ENCODE assay signal across 8 mouse cellular contexts in the genomic region with DNA sequence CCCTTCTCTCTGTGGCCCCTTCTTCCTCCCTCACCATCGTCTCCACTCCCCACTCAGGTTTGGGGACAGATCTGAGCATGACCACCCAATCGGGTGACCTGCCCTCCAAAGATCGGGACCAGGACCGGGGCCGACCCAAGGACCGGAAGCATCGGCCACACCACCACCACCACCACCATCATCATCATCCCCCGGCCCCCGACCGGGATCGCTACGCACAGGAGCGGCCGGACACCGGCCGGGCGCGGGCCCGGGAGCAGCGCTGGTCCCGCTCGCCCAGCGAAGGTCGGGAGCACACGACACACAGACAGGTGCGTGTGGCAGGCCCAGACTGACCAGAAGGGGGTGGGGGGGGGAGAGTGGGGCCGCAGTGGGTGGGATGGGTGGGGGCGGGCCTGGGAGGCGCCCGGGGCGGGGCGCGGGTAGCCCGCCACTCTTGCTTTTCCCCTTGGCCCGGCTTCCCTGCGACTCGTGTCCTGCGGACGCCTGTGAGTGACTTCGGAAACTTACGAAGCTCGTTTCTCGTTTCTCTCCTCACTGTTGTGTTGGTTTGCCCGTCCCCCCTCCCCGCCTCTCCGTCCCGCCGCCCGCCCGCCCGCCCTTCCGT. TPM values are rescaled to one million over a fixed set of nuclear protein-coding genes. Genes with fewer than 3 reads are reported as not detected.
DNase-seq lines count a peak whose midpoint lies in the region; ATAC-seq and TF ChIP-seq lines count a peak whose summit lies in the region.

No protein-coding gene starts in this region.

- no peak for TF ChIP-seq CTCF in lung, embryonic 14.5 days (IDR thresholded peaks at IDR 0.05; ENCODE audit: low read depth)

- peaks cover 5% of the 10 kb centered on the region; the same call in 1 of the 2 replicates for H3K4me1 ChIP-seq in lung, embryonic 14.5 days (ENCODE audit: insufficient read depth)
- H3K4me1 ChIP-seq in midbrain, embryonic 13.5 days (replicated peaks), result peaks cover 40% of the 10 kb centered on the region

- peak; percentile 75 for DNase-seq in lung, embryonic 14.5 days
- DNase-seq in lung, postnatal 36 days, result no peak
- peak; percentile 61 for DNase-seq in cerebellum, adult 8-10 months
- peak; percentile 61 for DNase-seq in kidney, postnatal 10 days
- DNase-seq in thymus, postnatal 0 days (ENCODE audit: low spot score), result peak; percentile 29
- no peak for DNase-seq in ovary, adult 18-20 months (ENCODE audit: low spot score)

- peak overlapping the region; percentile 53 for H3K4me3 ChIP-seq in lung, embryonic 14.5 days (ENCODE audit: low read depth, low read length)
- H3K4me3 ChIP-seq in midbrain, embryonic 13.5 days (replicated peaks), result peak overlapping the region; percentile 50

- H3K9me3 ChIP-seq in lung, embryonic 14.5 days (ENCODE audit: low read depth, low read length), result no peaks in the 10 kb centered on the region
- no peaks in the 10 kb centered on the region for H3K9me3 ChIP-seq in midbrain, embryonic 13.5 days

- WGBS in lung, embryonic 14.5 days, result under 1% methylated on average over 49 of the region's 52 CpGs
- WGBS in midbrain, embryonic 13.5 days, result 0% methylated on average over 52 of the region's 52 CpGs

- peak overlapping the region; percentile 81 for H3K4me2 ChIP-seq in lung, embryonic 14.5 days
- H3K4me2 ChIP-seq in midbrain, embryonic 13.5 days (replicated peaks), result peak overlapping the region; percentile 86

- peak overlapping the region; percentile 76 for H3K9ac ChIP-seq in lung, embryonic 14.5 days
- H3K9ac ChIP-seq in midbrain, embryonic 13.5 days (replicated peaks), result peak overlapping the region; percentile 78

- H3K36me3 ChIP-seq in lung, embryonic 14.5 days (ENCODE audit: insufficient read depth), result no peaks in the 10 kb centered on the region
- peaks cover 6% of the 10 kb centered on the region; the same call in 1 of the 2 replicates for H3K36me3 ChIP-seq in midbrain, embryonic 13.5 days

- no peaks in the 10 kb centered on the region for H3K27me3 ChIP-seq in lung, embryonic 14.5 days (ENCODE audit: insufficient read depth, low read length)
- no peaks in the 10 kb centered on the region for H3K27me3 ChIP-seq in midbrain, embryonic 13.5 days

- ATAC-seq in lung, embryonic 14.5 days (ENCODE audit: insufficient read depth), result peak; percentile 52
- ATAC-seq in granulocyte monocyte progenitor cell, adult 5-6 weeks (replicated peaks; ENCODE audit: poor library complexity, severe bottlenecking), result peak; percentile 18; the same call in 1 of the 2 replicates
- ATAC-seq in midbrain, embryonic 13.5 days, result peak; percentile 12

- peak overlapping the region; percentile 94 for H3K27ac ChIP-seq in lung, embryonic 14.5 days (ENCODE audit: low read depth)
- H3K27ac ChIP-seq in midbrain, embryonic 13.5 days, result peak overlapping the region; percentile 91

RNA-seq across cellular contexts. Expression of a gene that starts 24.0 kb away (rescaled TPM):
- polyA plus RNA-seq in lung, embryonic 14.5 days (2014; fragmentation: Nextera tagmentation; extraction: Ambion mirVana), result 81.7 and 83.8 TPM in 2 replicates
- 33.3 and 44.1 TPM in 2 replicates for total RNA-seq in granulocyte monocyte progenitor cell, adult 5-6 weeks (2014; fragmentation: Nextera tagmentation)
- total RNA-seq in granulocyte monocyte progenitor cell, adult 5-6 weeks (2017), result 40.7 and 47.6 TPM in 2 replicates
- 20.0 and 26.3 TPM in 2 replicates for polyA plus RNA-seq in midbrain, embryonic 13.5 days (2015; fragmentation: Nextera tagmentation; extraction: Ambion mirVana)
- polyA plus RNA-seq in thymus, postnatal 0 days (2015; fragmentation: Nextera tagmentation; extraction: Ambion mirVana), result 76.9 and 86.0 TPM in 2 replicates

RNA-seq across cellular contexts. Expression of a gene that starts 47.4 kb away (rescaled TPM):
- 66.1 and 68.6 TPM in 2 replicates for polyA plus RNA-seq in lung, embryonic 14.5 days (2014; fragmentation: Nextera tagmentation; extraction: Ambion mirVana)
- total RNA-seq in granulocyte monocyte progenitor cell, adult 5-6 weeks (2014; fragmentation: Nextera tagmentation), result 76.9 and 123 TPM in 2 replicates
- 73.8 and 95.9 TPM in 2 replicates for total RNA-seq in granulocyte monocyte progenitor cell, adult 5-6 weeks (2017)
- polyA plus RNA-seq in midbrain, embryonic 13.5 days (2015; fragmentation: Nextera tagmentation; extraction: Ambion mirVana), result 50.1 and 55.7 TPM in 2 replicates
- 50.0 and 51.5 TPM in 2 replicates for polyA plus RNA-seq in thymus, postnatal 0 days (2015; fragmentation: Nextera tagmentation; extraction: Ambion mirVana)

RNA-seq across cellular contexts. Expression of a gene that starts 49.0 kb away (rescaled TPM):
- polyA plus RNA-seq in lung, embryonic 14.5 days (2014; fragmentation: Nextera tagmentation; extraction: Ambion mirVana), result 29.8 and 33.8 TPM in 2 replicates
- 92.9 and 98.1 TPM in 2 replicates for total RNA-seq in granulocyte monocyte progenitor cell, adult 5-6 weeks (2014; fragmentation: Nextera tagmentation)
- 46.5 and 59.2 TPM in 2 replicates for total RNA-seq in granulocyte monocyte progenitor cell, adult 5-6 weeks (2017)
- 16.8 and 17.3 TPM in 2 replicates for polyA plus RNA-seq in midbrain, embryonic 13.5 days (2015; fragmentation: Nextera tagmentation; extraction: Ambion mirVana)
- 12.1 TPM in 2 replicates for polyA plus RNA-seq in thymus, postnatal 0 days (2015; fragmentation: Nextera tagmentation; extraction: Ambion mirVana)

Comparison
In these comparisons a context has a peak if more than half of its experiments do, and no peak if none do; other contexts are left out.
1. DNase-seq: peak in lung, embryonic 14.5 days (single experiment), cerebellum, adult 8-10 months (single experiment), kidney, postnatal 10 days (single experiment) and thymus, postnatal 0 days (single experiment); none in lung, postnatal 36 days (single experiment) and ovary, adult 18-20 months (single experiment).
2. Peak in every context shown above with its lines, with median percentiles within 50 percentile points of each other: ATAC-seq.